Mouse (Mus musculus) hindbrain, postnatal 0 days (tissue): ENCODE measurements around the gene Lrmda. TPM values are rescaled to one million over a fixed set of nuclear protein-coding genes. Genes with fewer than 3 reads are reported as not detected.

Experiments used
- ATAC-seq: fragments of 200-750 bp; cut with Nextera tagmentation; 2 replicates; pipeline ENCODE4 v1.8.0; 2017; ENCODE audit warnings: mild to moderate bottlenecking, moderate TSS enrichment, moderate library complexity
- DNase-seq: peaks from one replicate; pipeline ENCODE4 v3.0.0-alpha.2; 2015; ENCODE audit warnings: low spot score
- H3K27ac ChIP-seq: fragments of 300-500 bp; sonication (generic); 2 replicates; pipeline ENCODE4 v1.5.1; 2014; ENCODE audit warnings: mild to moderate bottlenecking
- H3K27me3 ChIP-seq: fragments of 300-500 bp; sonication (generic); 2 replicates; pipeline ENCODE4 v1.6.1; 2014; ENCODE audit warnings: low read length, mixed read lengths; ENCODE audit not compliant: insufficient read depth
- H3K36me3 ChIP-seq: fragments of 300-500 bp; sonication (generic); 2 replicates; pipeline ENCODE4 v1.6.1; 2014; ENCODE audit warnings: low read length, mixed read lengths; ENCODE audit not compliant: insufficient read depth
- H3K4me1 ChIP-seq: fragments of 300-500 bp; sonication (generic); 2 replicates; pipeline ENCODE4 v1.6.1; 2014; ENCODE audit warnings: antibody characterized with exemption, low read length, mixed read lengths; ENCODE audit not compliant: insufficient read depth
- H3K4me2 ChIP-seq: fragments of 300-500 bp; sonication (generic); 2 replicates; pipeline ENCODE4 v1.6.1; 2014; ENCODE audit warnings: low read depth, mild to moderate bottlenecking, low read length, moderate library complexity, mixed read lengths
- H3K4me3 ChIP-seq: fragments of 300-500 bp; sonication (generic); 2 replicates; pipeline ENCODE4 v1.5.1; 2014; ENCODE audit warnings: low read length
- H3K9ac ChIP-seq: fragments of 300-500 bp; sonication (generic); replicated peaks from 2 replicates; pipeline ENCODE4 v1.6.1; 2014; ENCODE audit warnings: mild to moderate bottlenecking, low read length, moderate library complexity, mixed read lengths
- H3K9me3 ChIP-seq: fragments of 300-500 bp; sonication (generic); 2 replicates; pipeline ENCODE4 v1.6.1; 2016; ENCODE audit warnings: low read length, mixed read lengths
- CTCF ChIP-seq: IDR thresholded peaks from 2 replicates; pipeline ENCODE4 v1.5.1; 2016; ENCODE audit warnings: antibody characterized with exemption, control low read depth, low read depth
- WGBS: fragments of 180-500 bp; shearing (Covaris S2); extraction: QIAGEN DNeasy Blood & Tissue Kit; methylation state at CpG from one replicate; pipeline ENCODE4 v1.1.7; 2014; 5-methylcytosine and 5-hydroxymethylcytosine counted together
- polyA plus RNA-seq: library from polyadenylated mRNA; unstranded; fragments of >200 nt; fragmentation: Nextera tagmentation; extraction: Ambion mirVana; gene quantifications from 2 replicates; pipeline ENCODE4 v1.2.1, GENCODE M21; 2015
- total RNA-seq: library from RNA; depleted of rRNA; stranded (reverse); fragments of >200 nt; gene quantifications from 2 replicates; pipeline ENCODE4 v1.2.3, GENCODE M21; 2014

The Lrmda gene
- total and polyA plus RNA-seq, 2 experiments from 2014 or later, result 0.21 to 0.53 TPM

DNA sequence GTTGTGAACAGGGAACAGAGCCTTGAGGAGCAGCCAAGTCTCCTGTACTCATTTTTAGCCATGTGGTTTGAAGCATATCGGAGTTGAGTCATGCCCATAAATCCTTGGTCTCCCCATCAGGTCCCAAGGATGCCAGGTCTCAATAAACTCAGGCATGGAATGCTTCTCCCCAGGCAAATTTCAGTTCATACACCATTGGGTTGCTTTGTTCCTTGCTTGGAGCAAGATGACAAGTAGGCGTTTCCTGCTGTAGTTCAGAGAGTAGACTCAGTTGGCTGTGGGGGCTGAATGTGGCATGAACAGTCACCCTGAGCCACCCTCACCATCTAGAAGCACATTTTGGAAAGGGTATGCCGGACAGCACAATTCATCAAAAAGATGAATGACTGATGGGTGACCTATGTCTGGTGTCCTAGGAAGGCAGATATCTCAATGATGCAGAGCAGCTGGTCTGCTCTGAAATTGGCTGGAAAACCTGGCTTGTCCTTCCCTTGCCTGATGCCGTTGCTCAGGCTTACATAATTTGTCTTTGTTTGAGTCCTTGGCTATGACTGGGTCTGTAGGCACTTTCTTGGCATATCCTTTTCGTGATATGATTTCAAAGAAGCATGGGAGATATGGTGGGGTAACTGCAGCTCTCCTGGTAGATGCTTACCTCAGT lies 425.8 kb downstream of the Lrmda start:
- ATAC-seq (peak; percentile 58), DNase-seq (peak; percentile 57)
- Histone ChIP-seq H3K9me3 (no peaks in the 10 kb centered on the region), H3K36me3 (no peaks in the 10 kb centered on the region), H3K27me3 (no peaks in the 10 kb centered on the region; the same call in 1 of the 2 replicates), H3K27ac (no peak overlapping the region), H3K4me3 (no peak overlapping the region), H3K4me1 (peaks cover 19% of the 10 kb centered on the region), H3K4me2 (no peak overlapping the region), H3K9ac (no peak overlapping the region)
- TF ChIP-seq CTCF, result no peak
- WGBS, result 52% methylated on average over 5 of the region's 5 CpGs

DNA sequence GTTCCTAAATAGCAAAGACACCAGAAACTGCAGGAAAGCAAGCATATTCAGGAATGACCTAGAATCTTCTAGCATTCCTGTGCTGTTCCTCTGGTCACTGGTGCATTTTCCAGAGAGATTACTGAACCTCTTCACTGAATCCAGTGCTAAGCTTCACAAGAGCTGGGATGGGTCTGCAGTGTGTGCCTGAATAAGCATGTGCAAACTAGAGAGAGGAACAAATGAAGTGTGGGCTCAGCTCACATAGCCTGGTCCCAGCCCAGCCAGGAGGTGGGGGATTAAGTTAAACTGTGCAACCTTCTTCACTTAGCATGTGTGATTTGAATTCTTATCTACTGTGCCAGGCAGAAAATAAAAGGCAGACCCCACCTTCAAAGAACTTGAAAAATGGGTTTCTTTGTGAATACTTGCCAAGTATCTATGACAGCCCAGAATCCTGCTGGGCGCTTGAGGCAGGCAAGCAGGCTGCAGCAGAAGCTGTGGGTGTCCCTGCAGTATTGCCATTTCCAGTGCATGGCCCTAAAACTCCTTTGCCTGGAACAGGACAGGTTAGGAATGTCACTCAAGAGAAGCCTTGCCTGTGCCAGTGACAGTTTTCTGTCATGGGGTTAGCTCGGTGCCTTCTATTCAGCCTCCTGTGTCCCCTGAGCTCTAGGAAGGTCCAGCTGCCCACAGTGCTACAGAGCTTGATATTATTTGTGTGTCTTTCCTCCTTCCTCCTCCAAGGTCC lies 426.5 kb downstream of the Lrmda start:
- H3K36me3 ChIP-seq, result no peaks in the 10 kb centered on the region
- WGBS, result 63% methylated on average over 2 of the region's 2 CpGs
- peaks cover 13% of the 10 kb centered on the region; the same call in 1 of the 2 replicates for H3K4me1 ChIP-seq
- no peak overlapping the region for H3K9ac ChIP-seq
- no peak overlapping the region for H3K27ac ChIP-seq
- H3K4me2 ChIP-seq, result no peak overlapping the region
- no peak overlapping the region for H3K4me3 ChIP-seq
- ATAC-seq (no peak), DNase-seq (peak; percentile 39)
- no peaks in the 10 kb centered on the region; the same call in 1 of the 2 replicates for H3K27me3 ChIP-seq
- TF ChIP-seq CTCF, result no peak
- H3K9me3 ChIP-seq, result no peaks in the 10 kb centered on the region

DNA sequence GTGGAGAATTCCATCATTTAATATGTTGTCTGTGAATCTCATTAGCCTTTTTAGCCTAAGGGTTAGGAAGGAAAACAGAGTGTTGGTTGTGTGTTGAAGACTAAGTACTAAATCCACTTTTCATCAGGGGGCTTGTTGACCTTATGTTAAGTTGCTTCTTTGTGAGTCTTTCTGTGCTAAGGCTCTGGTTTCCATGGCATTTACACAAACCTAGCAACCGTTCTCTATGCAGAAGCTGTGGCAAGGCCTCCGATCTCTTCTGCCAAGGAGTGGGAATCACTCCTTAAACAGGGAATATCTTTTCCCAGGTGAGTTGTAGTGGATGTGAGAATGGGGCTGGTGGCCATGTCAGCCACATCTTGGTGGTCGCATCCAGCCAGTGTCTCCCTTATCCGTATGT lies 432.1 kb downstream of the Lrmda start:
- WGBS, result 66% methylated on average over 4 of the region's 4 CpGs
- Histone ChIP-seq H3K27ac (no peak overlapping the region), H3K36me3 (no peaks in the 10 kb centered on the region), H3K4me2 (no peak overlapping the region), H3K9ac (no peak overlapping the region), H3K9me3 (no peaks in the 10 kb centered on the region), H3K4me1 (no peaks in the 10 kb centered on the region), H3K4me3 (no peak overlapping the region), H3K27me3 (no peaks in the 10 kb centered on the region; the same call in 1 of the 2 replicates)
- ATAC-seq, result no peak
- DNase-seq, result peak; percentile 58
- TF ChIP-seq CTCF, result no peak

DNA sequence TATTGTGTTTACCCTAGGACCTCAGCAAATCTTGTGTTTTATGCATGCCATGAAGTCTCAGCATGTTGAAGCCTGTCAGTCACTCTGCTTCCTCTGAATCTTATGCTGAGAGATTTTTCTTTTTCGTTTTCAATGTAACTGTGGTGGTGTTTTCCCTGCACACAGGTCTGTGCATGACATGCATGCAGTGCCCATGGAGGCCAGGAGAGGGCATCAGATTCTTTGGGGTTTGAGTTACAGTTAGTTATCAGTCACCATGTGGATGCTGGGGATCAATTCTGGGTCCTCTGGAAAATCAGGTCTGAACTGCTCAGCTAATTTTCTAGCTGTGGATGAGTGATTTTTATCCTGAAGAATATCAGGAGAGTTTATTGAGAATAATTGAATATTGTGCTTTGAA lies 444.8 kb downstream of the Lrmda start:
- peak; percentile 18; the same call in 1 of the 2 replicates for TF ChIP-seq CTCF
- DNase-seq (no peak), ATAC-seq (no peak)
- WGBS, result 82% methylated on average over 1 of the region's 1 CpGs
- Histone ChIP-seq H3K9me3 (no peaks in the 10 kb centered on the region), H3K27ac (no peak overlapping the region), H3K36me3 (no peaks in the 10 kb centered on the region), H3K4me2 (no peak overlapping the region), H3K4me3 (no peak overlapping the region), H3K9ac (no peak overlapping the region), H3K4me1 (no peaks in the 10 kb centered on the region), H3K27me3 (no peaks in the 10 kb centered on the region)

DNA sequence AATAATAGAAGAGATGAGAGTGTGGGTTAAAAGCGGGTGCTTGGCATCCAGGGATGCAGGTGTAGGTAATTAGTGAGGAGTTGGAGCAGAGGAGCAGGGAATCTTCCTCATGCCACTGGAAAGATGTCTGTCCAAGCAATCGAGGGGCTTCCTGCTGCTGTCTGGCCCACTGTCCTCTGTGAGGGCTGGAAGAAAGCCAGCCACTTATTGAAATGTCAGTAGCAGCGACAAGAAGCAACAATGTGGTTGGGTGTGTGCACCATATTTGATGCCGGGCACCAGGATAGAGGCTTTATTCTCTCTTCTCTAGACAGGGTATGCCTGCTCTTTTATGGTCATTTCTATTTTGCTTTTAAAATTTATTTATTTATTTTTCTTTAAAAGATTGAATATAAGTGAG lies 451.5 kb downstream of the Lrmda start:
- no peaks in the 10 kb centered on the region for H3K27me3 ChIP-seq
- H3K4me3 ChIP-seq, result no peak overlapping the region
- no peak overlapping the region for H3K27ac ChIP-seq
- 30% methylated on average over 4 of the region's 4 CpGs for WGBS
- H3K4me2 ChIP-seq, result no peak overlapping the region
- no peaks in the 10 kb centered on the region for H3K9me3 ChIP-seq
- no peaks in the 10 kb centered on the region for H3K36me3 ChIP-seq
- ATAC-seq (no peak), DNase-seq (peak; percentile 61)
- H3K4me1 ChIP-seq, result no peaks in the 10 kb centered on the region
- H3K9ac ChIP-seq, result no peak overlapping the region
- TF ChIP-seq CTCF, result no peak

DNA sequence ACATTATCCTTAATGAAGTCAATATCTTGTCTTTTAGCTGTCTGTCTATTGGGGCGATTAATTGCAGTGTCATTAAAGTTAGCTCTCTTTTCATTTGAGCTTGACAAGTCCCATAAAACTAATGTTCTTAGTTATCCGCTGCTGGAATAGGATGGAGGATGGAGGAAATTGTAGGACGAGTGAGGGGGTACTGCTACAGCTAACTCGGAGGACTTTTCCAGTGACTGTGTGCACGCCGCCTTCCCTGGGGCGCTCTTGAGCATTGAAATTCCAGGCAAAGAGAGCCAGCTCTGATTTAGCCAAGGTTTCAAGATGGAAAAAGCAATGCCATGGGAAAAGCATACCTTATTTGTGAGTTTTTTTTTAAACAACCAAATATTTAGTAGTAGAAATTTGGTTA lies 453.9 kb downstream of the Lrmda start:
- Histone ChIP-seq H3K27me3 (no peaks in the 10 kb centered on the region), H3K36me3 (no peaks in the 10 kb centered on the region), H3K4me3 (no peak overlapping the region), H3K4me2 (no peak overlapping the region), H3K9me3 (no peaks in the 10 kb centered on the region), H3K4me1 (no peaks in the 10 kb centered on the region), H3K27ac (no peak overlapping the region), H3K9ac (no peak overlapping the region)
- TF ChIP-seq CTCF, result no peak
- DNase-seq (peak; percentile 35), ATAC-seq (no peak)
- 68% methylated on average over 7 of the region's 7 CpGs for WGBS

DNA sequence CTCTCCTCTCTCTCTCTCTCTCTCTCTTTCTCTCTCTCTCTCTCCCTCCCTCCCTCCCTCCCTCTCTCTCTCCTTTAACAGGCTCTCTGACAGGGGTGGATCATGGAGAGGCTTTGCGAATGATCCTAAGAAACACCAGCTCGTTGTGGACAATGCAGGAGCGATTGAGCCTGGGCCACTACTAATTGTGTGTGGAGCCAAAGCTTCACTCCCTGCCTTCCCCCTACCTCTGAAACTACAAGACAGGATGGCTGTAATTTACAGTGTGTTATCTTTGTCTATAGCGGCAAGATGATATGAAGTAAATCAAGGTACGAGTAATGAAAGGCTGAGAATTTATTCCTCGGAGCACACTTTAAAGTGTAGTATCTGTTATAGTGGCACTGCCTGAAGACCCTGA lies 454.5 kb downstream of the Lrmda start:
- H3K27ac ChIP-seq, result no peak overlapping the region
- DNase-seq (no peak), ATAC-seq (no peak)
- TF ChIP-seq CTCF, result no peak
- H3K4me1 ChIP-seq, result no peaks in the 10 kb centered on the region
- no peaks in the 10 kb centered on the region for H3K9me3 ChIP-seq
- H3K4me3 ChIP-seq, result no peak overlapping the region
- no peaks in the 10 kb centered on the region for H3K36me3 ChIP-seq
- no peaks in the 10 kb centered on the region for H3K27me3 ChIP-seq
- no peak overlapping the region for H3K4me2 ChIP-seq
- H3K9ac ChIP-seq, result no peak overlapping the region
- 77% methylated on average over 6 of the region's 6 CpGs for WGBS
